Comparison of ENCODE assay signal across 8 mouse cellular contexts in the genomic region with DNA sequence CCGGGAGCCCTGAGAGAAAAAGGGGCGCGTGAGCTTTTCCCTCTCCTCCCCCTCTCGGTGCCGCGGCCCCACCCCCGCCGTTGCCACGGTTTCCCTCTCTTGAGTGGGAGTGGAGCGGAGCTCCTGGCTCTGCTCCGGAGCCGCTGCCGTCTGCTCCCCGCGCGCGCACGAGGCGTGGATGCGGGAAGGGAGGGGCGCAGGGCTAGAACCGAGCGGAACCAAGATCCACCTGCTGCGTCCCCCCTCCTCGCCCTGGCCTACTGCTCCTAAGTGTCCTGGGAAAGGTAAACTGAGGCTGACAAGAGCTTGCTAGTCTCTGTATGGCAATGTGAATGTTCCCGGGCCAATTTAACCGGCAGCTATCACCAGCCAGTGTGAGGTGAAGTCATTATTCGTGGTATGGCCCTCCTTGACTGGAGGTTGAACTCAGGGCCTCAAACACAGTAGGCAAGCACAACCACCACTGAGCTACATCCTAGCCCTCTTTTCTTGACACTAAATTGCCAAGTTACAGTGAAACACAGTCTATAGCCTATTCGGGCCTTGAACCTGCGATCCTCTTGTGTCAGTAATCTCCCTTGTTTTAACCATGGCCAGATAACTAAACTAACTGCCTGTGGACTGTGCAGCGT. TPM values are rescaled to one million over a fixed set of nuclear protein-coding genes. Genes with fewer than 3 reads are reported as not detected.
DNase-seq lines count a peak whose midpoint lies in the region; ATAC-seq and TF ChIP-seq lines count a peak whose summit lies in the region.

No protein-coding gene starts in this region.

- peak overlapping the region; percentile 85 for H3K4me3 ChIP-seq in gastrocnemius, adult 2 months
- peak overlapping the region; percentile 70 for H3K4me3 ChIP-seq in ES-Bruce4 (ENCODE audit: low read depth, low read length)
- peak overlapping the region; percentile 71 for H3K4me3 ChIP-seq in limb, embryonic 10.5 days
- H3K4me3 ChIP-seq in neural tube, embryonic 11.5 days (ENCODE audit: low read depth, low read length), result peak overlapping the region; percentile 58

- no peak for TF ChIP-seq POLR2A in ES-Bruce4 (IDR thresholded peaks at IDR 0.05; ENCODE audit: insufficient read depth, low read length)

- no peaks in the 10 kb centered on the region for H3K36me3 ChIP-seq in ES-Bruce4 (ENCODE audit: control insufficient read depth, insufficient read depth, low read length, poor library complexity, severe bottlenecking)
- no peaks in the 10 kb centered on the region for H3K36me3 ChIP-seq in limb, embryonic 10.5 days
- H3K36me3 ChIP-seq in neural tube, embryonic 11.5 days (ENCODE audit: control insufficient read depth, insufficient read depth, low read length), result no peaks in the 10 kb centered on the region

- ATAC-seq in neural tube, embryonic 11.5 days (ENCODE audit: insufficient read depth, low FRiP score, low TSS enrichment), result no peak

- H3K4me2 ChIP-seq in neural tube, embryonic 11.5 days (ENCODE audit: low read depth), result peak overlapping the region; percentile 97

- no peaks in the 10 kb centered on the region for H3K9me3 ChIP-seq in ES-Bruce4 (replicated peaks; ENCODE audit: control insufficient read depth, insufficient read depth, low read length, poor library complexity, severe bottlenecking)
- H3K9me3 ChIP-seq in limb, embryonic 10.5 days (replicated peaks), result no peaks in the 10 kb centered on the region
- no peaks in the 10 kb centered on the region for H3K9me3 ChIP-seq in neural tube, embryonic 11.5 days (ENCODE audit: control insufficient read depth, low read length)

- no peak for TF ChIP-seq CTCF in gastrocnemius, adult 2 months (IDR thresholded peaks at IDR 0.05)
- no peak for TF ChIP-seq CTCF in ES-Bruce4 (IDR thresholded peaks at IDR 0.05; ENCODE audit: low read depth, low read length)

- peaks cover 3% of the 10 kb centered on the region for H3K4me1 ChIP-seq in ES-Bruce4 (ENCODE audit: control insufficient read depth, insufficient read depth, low read length)
- H3K4me1 ChIP-seq in limb, embryonic 10.5 days, result peaks cover 43% of the 10 kb centered on the region
- H3K4me1 ChIP-seq in neural tube, embryonic 11.5 days (ENCODE audit: control insufficient read depth, insufficient read depth, low read length), result peaks cover 17% of the 10 kb centered on the region

- H3K27ac ChIP-seq in gastrocnemius, adult 2 months, result no peak overlapping the region
- H3K27ac ChIP-seq in ES-Bruce4 (ENCODE audit: insufficient read depth, low read length), result no peak overlapping the region
- 0 out of 2 replicates have a peak overlapping the region, but pooled peaks have one; percentile 93 for H3K27ac ChIP-seq in limb, embryonic 10.5 days
- H3K27ac ChIP-seq in neural tube, embryonic 11.5 days (ENCODE audit: low read depth, low read length), result no peak overlapping the region

- intact Hi-C loops in gastrocnemius, adult 2 months (cut with DNase I), result no loop called here
- intact Hi-C loops in gastrocnemius, postnatal 36 days (cut with DNase I), result no loop called here

- DNase-seq in gastrocnemius, adult 2 months, result no peak
- no peak for DNase-seq in gastrocnemius, postnatal 25 days
- peak; percentile 36 to 52 for DNase-seq in frontal cortex, postnatal 25 days (ENCODE audit: low spot score in 2 of 2)
- no peak for DNase-seq in limb, embryonic 10.5 days (ENCODE audit: low spot score)
- no peak for DNase-seq in neural tube, embryonic 11.5 days (ENCODE audit: low spot score)
- DNase-seq in gastrocnemius, postnatal 36 days, result no peak
- DNase-seq in embryo, embryonic 10 days (ENCODE audit: low spot score), result no peak

- 7% methylated on average over 31 of the region's 31 CpGs for WGBS in limb, embryonic 10.5 days
- 11% methylated on average over 21 of the region's 31 CpGs for WGBS in neural tube, embryonic 11.5 days

- H3K27me3 ChIP-seq in ES-Bruce4 (ENCODE audit: control insufficient read depth, insufficient read depth, low read length, poor library complexity, severe bottlenecking), result peaks cover 7% of the 10 kb centered on the region; the same call in 1 of the 2 replicates
- H3K27me3 ChIP-seq in limb, embryonic 10.5 days (ENCODE audit: low read depth, poor library complexity, severe bottlenecking), result peaks cover 90% of the 10 kb centered on the region
- H3K27me3 ChIP-seq in neural tube, embryonic 11.5 days (ENCODE audit: control insufficient read depth, insufficient read depth, low read length), result peaks cover 36% of the 10 kb centered on the region

- no peak for TF ChIP-seq EP300 in ES-Bruce4 (IDR thresholded peaks at IDR 0.05; ENCODE audit: insufficient read depth, low read depth, low read length)

- H3K9ac ChIP-seq in ES-Bruce4 (ENCODE audit: low read depth, poor library complexity, severe bottlenecking), result peak overlapping the region; percentile 67
- no peak overlapping the region for H3K9ac ChIP-seq in neural tube, embryonic 11.5 days (ENCODE audit: low read length)

RNA-seq across cellular contexts. Expression of gene Itpka, which starts 1.2 kb away (rescaled TPM):
- total RNA-seq in gastrocnemius, adult 2 months (2021), result not detected
- total RNA-seq in gastrocnemius, postnatal 25 days (2021), result not detected
- polyA plus RNA-seq in ES-Bruce4 (2011; ENCODE audit: insufficient read depth, insufficient read length, low read depth, missing spikeins), result 1.6 and 1.7 TPM in 2 replicates
- polyA plus RNA-seq in limb, embryonic 10.5 days (2016; fragmentation: Nextera tagmentation; extraction: Ambion mirVana), result 0.55 and 0.65 TPM in 2 replicates
- polyA plus RNA-seq in neural tube, embryonic 11.5 days (2014; fragmentation: Nextera tagmentation; extraction: Ambion mirVana), result 0.78 and 1.1 TPM in 2 replicates
- not detected for total RNA-seq in gastrocnemius, postnatal 36 days (2021)

RNA-seq across cellular contexts. Expression of gene Ltk, which starts 16.9 kb away (rescaled TPM):
- not detected for total RNA-seq in gastrocnemius, adult 2 months (2021)
- not detected for total RNA-seq in gastrocnemius, postnatal 25 days (2021)
- 1.1 and 1.6 TPM in 2 replicates for polyA plus RNA-seq in ES-Bruce4 (2011; ENCODE audit: insufficient read depth, insufficient read length, low read depth, missing spikeins)
- not detected in 2 replicates for polyA plus RNA-seq in limb, embryonic 10.5 days (2016; fragmentation: Nextera tagmentation; extraction: Ambion mirVana)
- 0.13 TPM in 1 of 2 replicates, not detected in the other for polyA plus RNA-seq in neural tube, embryonic 11.5 days (2014; fragmentation: Nextera tagmentation; extraction: Ambion mirVana)
- total RNA-seq in gastrocnemius, postnatal 36 days (2021), result not detected

RNA-seq across cellular contexts. Expression of gene Rpap1, which starts 44.0 kb away (rescaled TPM):
- total RNA-seq in gastrocnemius, adult 2 months (2021), result 10 to 100 TPM; 14.4 to 16.7 TPM
- 10 to 100 TPM; 14.4 to 16.4 TPM for total RNA-seq in gastrocnemius, postnatal 25 days (2021)
- 42.6 and 43.3 TPM in 2 replicates for polyA plus RNA-seq in ES-Bruce4 (2011; ENCODE audit: insufficient read depth, insufficient read length, low read depth, missing spikeins)
- 42.0 and 46.3 TPM in 2 replicates for polyA plus RNA-seq in limb, embryonic 10.5 days (2016; fragmentation: Nextera tagmentation; extraction: Ambion mirVana)
- 23.5 and 26.6 TPM in 2 replicates for polyA plus RNA-seq in neural tube, embryonic 11.5 days (2014; fragmentation: Nextera tagmentation; extraction: Ambion mirVana)
- total RNA-seq in gastrocnemius, postnatal 36 days (2021), result 10 to 100 TPM; 14.3 to 14.7 TPM

RNA-seq across cellular contexts. Expression of gene Tyro3, which starts 54.2 kb away (rescaled TPM):
- under 1 TPM; 0.10 to 0.73 TPM for total RNA-seq in gastrocnemius, adult 2 months (2021)
- under 1 TPM; 0.61 to 0.67 TPM for total RNA-seq in gastrocnemius, postnatal 25 days (2021)
- polyA plus RNA-seq in ES-Bruce4 (2011; ENCODE audit: insufficient read depth, insufficient read length, low read depth, missing spikeins), result 38.4 and 45.2 TPM in 2 replicates
- 22.7 and 30.0 TPM in 2 replicates for polyA plus RNA-seq in limb, embryonic 10.5 days (2016; fragmentation: Nextera tagmentation; extraction: Ambion mirVana)
- 19.0 and 20.0 TPM in 2 replicates for polyA plus RNA-seq in neural tube, embryonic 11.5 days (2014; fragmentation: Nextera tagmentation; extraction: Ambion mirVana)
- under 1 TPM; 0.57 to 0.74 TPM for total RNA-seq in gastrocnemius, postnatal 36 days (2021)

Comparison
In these comparisons a context has a peak if more than half of its experiments do, and no peak if none do; other contexts are left out.
1. DNase-seq: peak in frontal cortex, postnatal 25 days (2 of 2); none in gastrocnemius, adult 2 months (single experiment), gastrocnemius, postnatal 25 days (single experiment), limb, embryonic 10.5 days (single experiment), neural tube, embryonic 11.5 days (single experiment), gastrocnemius, postnatal 36 days (0 of 2) and embryo, embryonic 10 days (single experiment).
2. Peak in every context shown above with its lines, with median percentiles within 50 percentile points of each other: H3K4me3 ChIP-seq.